Mouse (Mus musculus) hindbrain, postnatal 0 days (tissue): ENCODE results near the gene Bglap3. TPM values are rescaled to one million over a fixed set of nuclear protein-coding genes. Genes with fewer than 3 reads are reported as not detected.
"Not testable (repeated sequence)": the region's sequence is repeated elsewhere in the genome, so short reads cannot be mapped to it uniquely, and the experiment has no call there.

Source experiments
- ATAC-seq: fragments of 200-750 bp; cut with Nextera tagmentation; 2 replicates; pipeline ENCODE4 v1.8.0; 2017; ENCODE audit warnings: mild to moderate bottlenecking, moderate TSS enrichment, moderate library complexity
- DNase-seq: peaks from one replicate; pipeline ENCODE4 v3.0.0-alpha.2; 2015; ENCODE audit warnings: low spot score
- H3K27ac ChIP-seq: fragments of 300-500 bp; sonication (generic); 2 replicates; pipeline ENCODE4 v1.5.1; 2014; ENCODE audit warnings: mild to moderate bottlenecking
- H3K27me3 ChIP-seq: fragments of 300-500 bp; sonication (generic); 2 replicates; pipeline ENCODE4 v1.6.1; 2014; ENCODE audit warnings: low read length, mixed read lengths; ENCODE audit not compliant: insufficient read depth
- H3K36me3 ChIP-seq: fragments of 300-500 bp; sonication (generic); 2 replicates; pipeline ENCODE4 v1.6.1; 2014; ENCODE audit warnings: low read length, mixed read lengths; ENCODE audit not compliant: insufficient read depth
- H3K4me1 ChIP-seq: fragments of 300-500 bp; sonication (generic); 2 replicates; pipeline ENCODE4 v1.6.1; 2014; ENCODE audit warnings: antibody characterized with exemption, low read length, mixed read lengths; ENCODE audit not compliant: insufficient read depth
- H3K4me2 ChIP-seq: fragments of 300-500 bp; sonication (generic); 2 replicates; pipeline ENCODE4 v1.6.1; 2014; ENCODE audit warnings: low read depth, mild to moderate bottlenecking, low read length, moderate library complexity, mixed read lengths
- H3K4me3 ChIP-seq: fragments of 300-500 bp; sonication (generic); 2 replicates; pipeline ENCODE4 v1.5.1; 2014; ENCODE audit warnings: low read length
- H3K9ac ChIP-seq: fragments of 300-500 bp; sonication (generic); replicated peaks from 2 replicates; pipeline ENCODE4 v1.6.1; 2014; ENCODE audit warnings: mild to moderate bottlenecking, low read length, moderate library complexity, mixed read lengths
- H3K9me3 ChIP-seq: fragments of 300-500 bp; sonication (generic); 2 replicates; pipeline ENCODE4 v1.6.1; 2016; ENCODE audit warnings: low read length, mixed read lengths
- CTCF ChIP-seq: IDR thresholded peaks from 2 replicates; pipeline ENCODE4 v1.5.1; 2016; ENCODE audit warnings: antibody characterized with exemption, control low read depth, low read depth
- WGBS: fragments of 180-500 bp; shearing (Covaris S2); extraction: QIAGEN DNeasy Blood & Tissue Kit; methylation state at CpG from one replicate; pipeline ENCODE4 v1.1.7; 2014; 5-methylcytosine and 5-hydroxymethylcytosine counted together
- polyA plus RNA-seq: library from polyadenylated mRNA; unstranded; fragments of >200 nt; fragmentation: Nextera tagmentation; extraction: Ambion mirVana; gene quantifications from 2 replicates; pipeline ENCODE4 v1.2.1, GENCODE M21; 2015
- total RNA-seq: library from RNA; depleted of rRNA; stranded (reverse); fragments of >200 nt; gene quantifications from 2 replicates; pipeline ENCODE4 v1.2.3, GENCODE M21; 2014

Gene Bglap3
- total and polyA plus RNA-seq, 2 experiments from 2014 or later, result 0.15 TPM; not detected in 1

DNA sequence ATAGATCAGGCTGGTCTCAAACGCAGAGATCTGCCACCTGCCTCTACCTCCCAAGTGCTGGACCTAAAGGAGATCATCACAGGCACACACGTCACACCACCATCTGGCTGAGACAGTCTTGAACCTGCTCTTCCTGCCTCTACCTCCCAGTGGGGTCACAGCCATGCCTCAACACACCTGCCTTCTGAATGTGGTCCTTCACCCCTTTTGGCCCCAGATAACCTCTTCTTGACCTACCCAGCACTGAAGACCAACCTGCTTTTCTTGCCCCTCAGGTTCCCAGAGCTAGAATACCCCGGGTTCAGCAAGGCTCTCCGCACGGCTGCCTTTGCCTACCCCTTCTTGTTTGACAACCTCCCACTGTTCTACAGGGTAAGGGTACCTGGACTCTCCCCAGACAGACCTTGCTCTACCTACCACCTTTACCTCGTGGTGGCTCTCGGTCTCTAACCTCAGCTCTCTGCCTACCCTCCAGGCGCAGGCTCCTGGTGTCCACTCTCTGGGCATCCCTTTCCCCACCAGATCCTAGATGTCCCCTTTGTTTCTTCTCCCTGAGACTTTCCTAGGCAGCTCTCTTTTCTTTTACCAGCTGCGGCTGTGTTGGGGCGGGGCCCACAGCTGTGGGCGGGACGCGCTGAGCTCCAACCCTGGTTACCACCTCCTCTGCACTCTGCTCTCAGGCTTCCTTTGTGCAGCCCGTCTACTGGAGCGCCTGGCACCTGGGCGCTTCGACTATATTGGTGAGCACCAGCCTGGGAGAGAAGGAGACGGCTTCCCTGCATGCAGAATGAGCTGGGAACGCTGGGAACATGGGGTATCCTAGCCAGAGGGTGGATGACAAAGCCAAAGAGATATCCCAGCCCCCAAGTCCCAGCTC lies 3.4 kb upstream of the Bglap3 start:
- peak; percentile 51 for DNase-seq
- H3K9ac ChIP-seq, H3K4me2 ChIP-seq, H3K36me3 ChIP-seq, H3K4me1 ChIP-seq, H3K4me3 ChIP-seq, H3K9me3 ChIP-seq, H3K27me3 ChIP-seq: not testable (repeated sequence)
- 15% methylated on average over 18 of the region's 19 CpGs for WGBS
- peak overlapping the region; percentile 26; the same call in 1 of the 2 replicates for H3K27ac ChIP-seq
- peak; percentile 88 for ATAC-seq

GRCm38 (mm10) chr3:88368511-88368910 lies 4.0 kb downstream of the Bglap3 start:
- 86% methylated on average over 7 of the region's 7 CpGs for WGBS
- not testable (repeated sequence) for H3K4me3 ChIP-seq, H3K9ac ChIP-seq, H3K4me1 ChIP-seq, H3K27ac ChIP-seq, H3K27me3 ChIP-seq, H3K36me3 ChIP-seq, H3K9me3 ChIP-seq, ATAC-seq, DNase-seq, H3K4me2 ChIP-seq

GRCm38 (mm10) chr3:88367517-88367916 lies 5.0 kb downstream of the Bglap3 start:
- 0 out of 2 replicates have a peak, but pooled peaks have one; percentile 2 for ATAC-seq
- DNase-seq, H3K4me1 ChIP-seq, H3K9ac ChIP-seq, H3K4me3 ChIP-seq, H3K27me3 ChIP-seq, H3K9me3 ChIP-seq, H3K27ac ChIP-seq, H3K4me2 ChIP-seq, H3K36me3 ChIP-seq: not testable (repeated sequence)
- 45% methylated on average over 3 of the region's 7 CpGs for WGBS

GRCm38 (mm10) chr3:88366830-88367428 lies 5.6 kb downstream of the Bglap3 start:
- not testable (repeated sequence) for H3K9me3 ChIP-seq, DNase-seq, H3K9ac ChIP-seq, H3K36me3 ChIP-seq, H3K27me3 ChIP-seq, H3K4me3 ChIP-seq, H3K4me1 ChIP-seq, H3K27ac ChIP-seq
- 3% methylated on average over 13 of the region's 22 CpGs for WGBS
- peak overlapping the region; percentile 18; the same call in 1 of the 2 replicates for H3K4me2 ChIP-seq
- peak; percentile 76 for ATAC-seq

GRCm38 (mm10) chr3:88365705-88366361 lies 6.7 kb downstream of the Bglap3 start:
- no peaks in the 10 kb centered on the region for H3K4me1 ChIP-seq
- peaks cover 12% of the 10 kb centered on the region for H3K36me3 ChIP-seq
- H3K4me2 ChIP-seq, result no peak overlapping the region
- H3K27ac ChIP-seq, result no peak overlapping the region
- DNase-seq, result no peak
- TF ChIP-seq CTCF, result no peak
- H3K9ac ChIP-seq, result no peak overlapping the region
- H3K27me3 ChIP-seq, result no peaks in the 10 kb centered on the region
- no peak for ATAC-seq
- H3K4me3 ChIP-seq, result no peak overlapping the region
- 42% methylated on average over 34 of the region's 34 CpGs for WGBS
- no peaks in the 10 kb centered on the region for H3K9me3 ChIP-seq

DNA sequence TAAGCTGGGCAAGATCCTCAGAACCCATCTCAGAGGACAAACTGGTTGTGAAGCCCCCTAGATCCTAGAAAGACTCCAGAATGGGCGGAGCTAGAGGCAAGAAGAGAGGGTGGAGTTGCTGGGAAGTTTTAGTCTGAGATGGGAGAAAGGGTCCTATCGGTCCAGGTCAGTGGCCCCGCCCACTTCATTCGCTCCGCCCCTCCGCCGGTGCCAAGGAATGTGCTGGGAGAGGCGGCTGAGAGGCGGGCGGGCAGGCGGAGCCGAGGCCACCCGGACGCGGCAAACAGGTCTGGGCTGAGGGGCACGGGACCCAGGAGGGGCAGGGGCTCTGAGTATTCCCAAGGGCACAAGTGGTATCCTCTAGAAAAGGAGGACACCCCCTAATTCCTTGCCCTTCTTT lies 8.2 kb downstream of the Bglap3 start, which contains the start of gene Paqr6:
Gene Paqr6, plus strand, starts transcription at position 248 of the 400 bp plus-strand sequence.
- WGBS, result 2% methylated on average over 16 of the region's 16 CpGs
- H3K27ac ChIP-seq, result peak within 1 kb of the TSS; percentile 59

More for the DNA sequence above, 8.2 kb downstream of the Bglap3 start, which contains the start of gene Paqr6:
- Histone ChIP-seq H3K9me3 (no peaks in the 10 kb centered on the region), H3K27me3 (no peaks in the 10 kb centered on the region), H3K9ac (no peak within 1 kb of the TSS), H3K4me2 (peak within 1 kb of the TSS; percentile 19; the same call in 1 of the 2 replicates), H3K4me3 (no peak within 1 kb of the TSS), H3K36me3 (peaks cover 27% of the 10 kb centered on the region), H3K4me1 (no peaks in the 10 kb centered on the region)
- peak; percentile 27 for DNase-seq
- peak; percentile 17; the same call in 1 of the 2 replicates for ATAC-seq
- TF ChIP-seq CTCF, result no peak
